8 mouse cellular contexts compared by ENCODE assay signal in genomic region chr1:42851810-42852209, GRCm38 (mm10). TPM values are rescaled to one million over a fixed set of nuclear protein-coding genes. Genes with fewer than 3 reads are reported as not detected.
DNase-seq lines count a peak whose midpoint lies in the region; ATAC-seq and TF ChIP-seq lines count a peak whose summit lies in the region.

No protein-coding gene starts in this region.

- WGBS in kidney, postnatal 0 days, result 1% methylated on average over 16 of the region's 16 CpGs
- 4% methylated on average over 16 of the region's 16 CpGs for WGBS in forebrain, embryonic 12.5 days
- WGBS in liver, embryonic 15.5 days (ENCODE audit: insufficient replicate concordance), result 2% methylated on average over 16 of the region's 16 CpGs

- peak overlapping the region; percentile 91 for H3K9ac ChIP-seq in kidney, postnatal 0 days (ENCODE audit: low read depth, low read length)
- peak overlapping the region; percentile 82 for H3K9ac ChIP-seq in forebrain, embryonic 12.5 days
- peak overlapping the region; percentile 75; the same call in 1 of the 2 replicates for H3K9ac ChIP-seq in liver, embryonic 15.5 days

- no peak for ATAC-seq in kidney, postnatal 0 days (replicated peaks; ENCODE audit: low FRiP score, low read depth)
- ATAC-seq in forebrain, embryonic 12.5 days (ENCODE audit: low FRiP score), result no peak
- ATAC-seq in liver, embryonic 15.5 days (ENCODE audit: insufficient read depth), result no peak

- peak overlapping the region; percentile 96 for H3K4me3 ChIP-seq in kidney, postnatal 0 days (replicated peaks; ENCODE audit: low read depth, low read length)
- H3K4me3 ChIP-seq in forebrain, embryonic 12.5 days (replicated peaks), result peak overlapping the region; percentile 89
- H3K4me3 ChIP-seq in liver, embryonic 15.5 days (replicated peaks), result peak overlapping the region; percentile 90

- peak overlapping the region; percentile 69 for H3K4me2 ChIP-seq in kidney, postnatal 0 days (ENCODE audit: low read length)
- H3K4me2 ChIP-seq in forebrain, embryonic 12.5 days, result peak overlapping the region; percentile 73
- H3K4me2 ChIP-seq in liver, embryonic 15.5 days, result peak overlapping the region; percentile 72

- TF ChIP-seq CTCF in kidney, postnatal 0 days (IDR thresholded peaks at IDR 0.05; ENCODE audit: low read depth), result no peak

- no peaks in the 10 kb centered on the region for H3K9me3 ChIP-seq in kidney, postnatal 0 days (replicated peaks; ENCODE audit: low read length)
- H3K9me3 ChIP-seq in forebrain, embryonic 12.5 days, result no peaks in the 10 kb centered on the region
- H3K9me3 ChIP-seq in liver, embryonic 15.5 days (replicated peaks), result no peaks in the 10 kb centered on the region

- peak; percentile 7 for DNase-seq in kidney, postnatal 0 days (ENCODE audit: low spot score)
- no peak for DNase-seq in kidney, adult 9 months
- peak; percentile 12 for DNase-seq in ZHBTc4 (ENCODE audit: low read depth, low spot score)
- no peak for DNase-seq in natural killer cell, adult 2 months (ENCODE audit: low spot score in 2 of 2)
- DNase-seq in right cerebral cortex, postnatal 14 days, result no peak
- no peak for DNase-seq in adrenal gland, adult 2 months

- no peaks in the 10 kb centered on the region for H3K4me1 ChIP-seq in kidney, postnatal 0 days (replicated peaks; ENCODE audit: insufficient read depth, low read length)
- H3K4me1 ChIP-seq in forebrain, embryonic 12.5 days, result peaks cover 13% of the 10 kb centered on the region
- peaks cover 13% of the 10 kb centered on the region for H3K4me1 ChIP-seq in liver, embryonic 15.5 days (replicated peaks)

- no peaks in the 10 kb centered on the region for H3K36me3 ChIP-seq in kidney, postnatal 0 days (ENCODE audit: insufficient read depth, low read length)
- no peaks in the 10 kb centered on the region for H3K36me3 ChIP-seq in forebrain, embryonic 12.5 days (replicated peaks)
- no peaks in the 10 kb centered on the region for H3K36me3 ChIP-seq in liver, embryonic 15.5 days (replicated peaks)

- H3K27ac ChIP-seq in kidney, postnatal 0 days, result 0 out of 2 replicates have a peak overlapping the region, but pooled peaks have one; percentile 85
- H3K27ac ChIP-seq in forebrain, embryonic 12.5 days, result no peak overlapping the region
- H3K27ac ChIP-seq in liver, embryonic 15.5 days (replicated peaks), result no peak overlapping the region

- H3K27me3 ChIP-seq in kidney, postnatal 0 days (ENCODE audit: insufficient read depth, low read length), result no peaks in the 10 kb centered on the region
- H3K27me3 ChIP-seq in forebrain, embryonic 12.5 days, result no peaks in the 10 kb centered on the region
- no peaks in the 10 kb centered on the region for H3K27me3 ChIP-seq in liver, embryonic 15.5 days

RNA-seq across cellular contexts. Expression of gene Mrps9, which starts 0.8 kb away (rescaled TPM):
- 54.8 and 56.4 TPM in 2 replicates for polyA plus RNA-seq in kidney, postnatal 0 days (2015; fragmentation: Nextera tagmentation; extraction: Ambion mirVana)
- 46.3 and 50.4 TPM in 2 replicates for polyA plus RNA-seq in forebrain, embryonic 12.5 days (2016; fragmentation: Nextera tagmentation; extraction: Ambion mirVana)
- 23.0 and 24.2 TPM in 2 replicates for polyA plus RNA-seq in liver, embryonic 15.5 days (2015; fragmentation: Nextera tagmentation; extraction: Ambion mirVana)
- 10 to 100 TPM; 56.0 to 67.9 TPM for total RNA-seq in adrenal gland, adult 2 months (2021)
- polyA plus RNA-seq in adrenal gland, adult 2 months (2012; rRNA removed), result 15.6 and 17.1 TPM in 2 replicates

Comparison
In these comparisons a context has a peak if more than half of its experiments do, and no peak if none do; other contexts are left out.
1. DNase-seq: peak in kidney, postnatal 0 days (single experiment) and ZHBTc4 (single experiment); none in kidney, adult 9 months (single experiment), natural killer cell, adult 2 months (0 of 2), right cerebral cortex, postnatal 14 days (single experiment) and adrenal gland, adult 2 months (single experiment).
2. Peak in every context shown above with its lines, with median percentiles within 50 percentile points of each other: H3K4me2 ChIP-seq, H3K4me3 ChIP-seq and H3K9ac ChIP-seq.